Mouse (Mus musculus): ENCODE measurements around the gene Pik3c2b.
A peak's percentile ranks its signal among the peaks of the same experiment; 100 is the strongest.

Pik3c2b gene

GRCm38 (mm10) chr1:133073327-133073856 lies 27.9 kb downstream of the Pik3c2b start:
- DNase-seq = peak; percentile 46 to 71

- DNase-seq = no peak
Measured at GRCm38 (mm10) chr1:133074541-133074940, 29.1 kb downstream of the Pik3c2b start.

GRCm38 (mm10) chr1:133075651-133076400 lies 30.4 kb downstream of the Pik3c2b start:
- DNase-seq = no peak

GRCm38 (mm10) chr1:133076681-133077514 lies 31.4 kb downstream of the Pik3c2b start:
- no peak for DNase-seq

GRCm38 (mm10) chr1:133077606-133078337 lies 32.3 kb downstream of the Pik3c2b start:
- DNase-seq = no peak

- DNase-seq = no peak
Measured at GRCm38 (mm10) chr1:133078338-133078727, 32.9 kb downstream of the Pik3c2b start.

- no peak for DNase-seq
Measured at GRCm38 (mm10) chr1:133079509-133079908, 34.0 kb downstream of the Pik3c2b start.

GRCm38 (mm10) chr1:133080079-133080561 lies 34.7 kb downstream of the Pik3c2b start:
- no peak for DNase-seq

GRCm38 (mm10) chr1:133080717-133081116 lies 35.2 kb downstream of the Pik3c2b start:
- DNase-seq = no peak

GRCm38 (mm10) chr1:133083003-133083546 lies 37.6 kb downstream of the Pik3c2b start:
- DNase-seq = no peak

GRCm38 (mm10) chr1:133083942-133084625 lies 38.6 kb downstream of the Pik3c2b start:
- DNase-seq = peak; percentile 32 to 62

- no peak for DNase-seq
Measured at GRCm38 (mm10) chr1:133084708-133085416, 39.4 kb downstream of the Pik3c2b start.

GRCm38 (mm10) chr1:133085417-133085742 lies 39.9 kb downstream of the Pik3c2b start:
- DNase-seq = peak; percentile 69 to 79

GRCm38 (mm10) chr1:133086804-133087203 lies 41.3 kb downstream of the Pik3c2b start:
- no peak for DNase-seq

- DNase-seq = peak; percentile 65 to 77
Measured at GRCm38 (mm10) chr1:133087206-133087905, 41.9 kb downstream of the Pik3c2b start.

GRCm38 (mm10) chr1:133088196-133088595 lies 42.7 kb downstream of the Pik3c2b start:
- no peak for DNase-seq

- DNase-seq = no peak
Measured at GRCm38 (mm10) chr1:133089415-133089814, 43.9 kb downstream of the Pik3c2b start.

GRCm38 (mm10) chr1:133090641-133091040 lies 45.2 kb downstream of the Pik3c2b start:
- peak; percentile 72 to 93 for DNase-seq

GRCm38 (mm10) chr1:133091483-133091882 lies 46.0 kb downstream of the Pik3c2b start:
- DNase-seq = peak in 1 of 2 experiments; percentile 33

- peak in 1 of 2 experiments; percentile 19 for DNase-seq
Measured at GRCm38 (mm10) chr1:133093719-133094118, 48.3 kb downstream of the Pik3c2b start.

Data from kidney, postnatal 25 days (tissue).